Mouse (Mus musculus) liver, embryonic 13.5 days (tissue): ENCODE measurements around the gene Cfap58. TPM values are rescaled to one million over a fixed set of nuclear protein-coding genes. Genes with fewer than 3 reads are reported as not detected.

Experiments
- ATAC-seq: fragments of 200-750 bp; cut with Nextera tagmentation; 2 replicates; pipeline ENCODE4 v1.8.0; 2017; ENCODE audit warnings: low read depth, mild to moderate bottlenecking, moderate number of reproducible peaks, moderate library complexity
- DNase-seq: peaks from one replicate; pipeline ENCODE4 v3.0.0; 2022
- H3K27ac ChIP-seq: fragments of 300-500 bp; sonication (generic); 2 replicates; pipeline ENCODE4 v1.5.1; 2015; ENCODE audit warnings: moderate library complexity, mild to moderate bottlenecking, inconsistent platforms
- H3K27me3 ChIP-seq: fragments of 300-500 bp; sonication (generic); 2 replicates; pipeline ENCODE4 v1.6.1; 2015; ENCODE audit warnings: mild to moderate bottlenecking, inconsistent platforms
- H3K36me3 ChIP-seq: fragments of 300-500 bp; sonication (generic); 2 replicates; pipeline ENCODE4 v1.6.1; 2015; ENCODE audit warnings: mild to moderate bottlenecking, inconsistent platforms
- H3K4me1 ChIP-seq: fragments of 300-500 bp; sonication (generic); replicated peaks from 2 replicates; pipeline ENCODE4 v1.6.1; 2015; ENCODE audit warnings: inconsistent platforms
- H3K4me2 ChIP-seq: fragments of 300-500 bp; sonication (generic); 2 replicates; pipeline ENCODE4 v1.6.1; 2015; ENCODE audit warnings: inconsistent platforms, mild to moderate bottlenecking, moderate library complexity
- H3K4me3 ChIP-seq: fragments of 300-500 bp; sonication (generic); replicated peaks from 2 replicates; pipeline ENCODE4 v1.5.1; 2015; ENCODE audit warnings: mild to moderate bottlenecking, inconsistent platforms
- H3K9ac ChIP-seq: fragments of 300-500 bp; sonication (generic); 2 replicates; pipeline ENCODE4 v1.6.1; 2015; ENCODE audit warnings: mild to moderate bottlenecking, inconsistent platforms
- H3K9me3 ChIP-seq: fragments of 300-500 bp; sonication (generic); replicated peaks from 2 replicates; pipeline ENCODE4 v1.6.1; 2016; ENCODE audit warnings: inconsistent platforms
- WGBS: fragments of 180-500 bp; shearing (Covaris S2); methylation state at CpG from one replicate; pipeline ENCODE4 v1.1.7; 2015; ENCODE audit not compliant: insufficient replicate concordance; 5-methylcytosine and 5-hydroxymethylcytosine counted together
- polyA plus RNA-seq: library from polyadenylated mRNA; unstranded; fragments of >200 nt; fragmentation: Nextera tagmentation; extraction: Ambion mirVana; gene quantifications from 2 replicates; pipeline ENCODE4 v1.2.1, GENCODE M21; 2015

Gene Cfap58
- polyA plus RNA-seq, 1 experiment from 2014 or later: not detected

- Histone ChIP-seq H3K9ac (no peak overlapping the region), H3K4me2 (no peak overlapping the region), H3K9me3 (no peaks in the 10 kb centered on the region), H3K4me3 (no peak overlapping the region), H3K36me3 (no peaks in the 10 kb centered on the region), H3K27me3 (0 out of 2 replicates have a peak, but pooled peaks cover 3% of the 10 kb centered on the region), H3K4me1 (no peaks in the 10 kb centered on the region), H3K27ac (no peak overlapping the region)
- 79% methylated on average over 15 of the region's 15 CpGs for WGBS
- ATAC-seq: no peak
- DNase-seq: no peak
These were observed 48.2 kb downstream of the Cfap58 start for GRCm38 (mm10) chr19:47985606-47986213.

GRCm38 (mm10) chr19:47987986-47988385, 50.5 kb downstream of the Cfap58 start:
- WGBS: 68% methylated on average over 11 of the region's 11 CpGs
- H3K4me1 ChIP-seq: no peaks in the 10 kb centered on the region
- DNase-seq (no peak), ATAC-seq (no peak)
- no peak overlapping the region for H3K4me2 ChIP-seq
- no peaks in the 10 kb centered on the region for H3K9me3 ChIP-seq
- H3K27ac ChIP-seq: no peak overlapping the region
- H3K9ac ChIP-seq: no peak overlapping the region
- no peaks in the 10 kb centered on the region for H3K36me3 ChIP-seq
- no peak overlapping the region for H3K4me3 ChIP-seq
- H3K27me3 ChIP-seq: 0 out of 2 replicates have a peak, but pooled peaks cover 3% of the 10 kb centered on the region

GRCm38 (mm10) chr19:47988456-47988855, 51.0 kb downstream of the Cfap58 start:
- DNase-seq: no peak
- H3K9ac ChIP-seq: no peak overlapping the region
- no peaks in the 10 kb centered on the region for H3K36me3 ChIP-seq
- no peak overlapping the region for H3K4me3 ChIP-seq
- H3K27me3 ChIP-seq: 0 out of 2 replicates have a peak, but pooled peaks cover 3% of the 10 kb centered on the region
- no peaks in the 10 kb centered on the region for H3K9me3 ChIP-seq
- no peaks in the 10 kb centered on the region for H3K4me1 ChIP-seq
- H3K4me2 ChIP-seq: no peak overlapping the region
- no peak overlapping the region for H3K27ac ChIP-seq
- no peak for ATAC-seq
- WGBS: 33% methylated on average over 16 of the region's 16 CpGs

- no peaks in the 10 kb centered on the region for H3K9me3 ChIP-seq
- WGBS: 53% methylated on average over 13 of the region's 13 CpGs
- H3K36me3 ChIP-seq: no peaks in the 10 kb centered on the region
- H3K9ac ChIP-seq: no peak overlapping the region
- no peaks in the 10 kb centered on the region for H3K4me1 ChIP-seq
- DNase-seq (no peak), ATAC-seq (no peak)
- no peak overlapping the region for H3K27ac ChIP-seq
- H3K4me3 ChIP-seq: no peak overlapping the region
- 0 out of 2 replicates have a peak, but pooled peaks cover 3% of the 10 kb centered on the region for H3K27me3 ChIP-seq
- H3K4me2 ChIP-seq: no peak overlapping the region
These were observed 51.6 kb downstream of the Cfap58 start for GRCm38 (mm10) chr19:47988880-47989574.

GRCm38 (mm10) chr19:47989575-47989891, 52.1 kb downstream of the Cfap58 start:
- no peak for DNase-seq
- 65% methylated on average over 4 of the region's 4 CpGs for WGBS

GRCm38 (mm10) chr19:48001240-48001639, 63.8 kb downstream of the Cfap58 start:
- H3K9ac ChIP-seq: no peak overlapping the region
- no peaks in the 10 kb centered on the region for H3K9me3 ChIP-seq
- no peak overlapping the region for H3K27ac ChIP-seq
- no peak for ATAC-seq
- 81% methylated on average over 13 of the region's 13 CpGs for WGBS
- H3K4me1 ChIP-seq: no peaks in the 10 kb centered on the region
- H3K4me3 ChIP-seq: no peak overlapping the region
- no peaks in the 10 kb centered on the region for H3K27me3 ChIP-seq
- H3K36me3 ChIP-seq: no peaks in the 10 kb centered on the region
- no peak overlapping the region for H3K4me2 ChIP-seq
- no peak for DNase-seq

More at GRCm38 (mm10) chr19:47989575-47989891, 52.1 kb downstream of the Cfap58 start:
- no peak for ATAC-seq
- H3K9me3 ChIP-seq: no peaks in the 10 kb centered on the region
- no peak overlapping the region for H3K27ac ChIP-seq
- H3K4me3 ChIP-seq: no peak overlapping the region
- H3K27me3 ChIP-seq: 0 out of 2 replicates have a peak, but pooled peaks cover 3% of the 10 kb centered on the region
- H3K36me3 ChIP-seq: no peaks in the 10 kb centered on the region
- no peak overlapping the region for H3K9ac ChIP-seq
- no peaks in the 10 kb centered on the region for H3K4me1 ChIP-seq
- H3K4me2 ChIP-seq: no peak overlapping the region

GRCm38 (mm10) chr19:48001774-48002173, 64.3 kb downstream of the Cfap58 start:
- Histone ChIP-seq H3K9me3 (no peaks in the 10 kb centered on the region), H3K4me2 (no peak overlapping the region), H3K9ac (no peak overlapping the region), H3K36me3 (no peaks in the 10 kb centered on the region), H3K27me3 (no peaks in the 10 kb centered on the region), H3K4me1 (no peaks in the 10 kb centered on the region), H3K4me3 (no peak overlapping the region), H3K27ac (no peak overlapping the region)
- DNase-seq: no peak
- 73% methylated on average over 11 of the region's 11 CpGs for WGBS
- ATAC-seq: no peak

- no peak overlapping the region for H3K4me3 ChIP-seq
- ATAC-seq (no peak), DNase-seq (no peak)
- H3K4me1 ChIP-seq: no peaks in the 10 kb centered on the region
- no peak overlapping the region for H3K27ac ChIP-seq
- H3K9ac ChIP-seq: no peak overlapping the region
- H3K27me3 ChIP-seq: no peaks in the 10 kb centered on the region
- H3K36me3 ChIP-seq: no peaks in the 10 kb centered on the region
- no peaks in the 10 kb centered on the region for H3K9me3 ChIP-seq
- WGBS: 74% methylated on average over 12 of the region's 12 CpGs
- no peak overlapping the region for H3K4me2 ChIP-seq
These were observed 71.4 kb downstream of the Cfap58 start for GRCm38 (mm10) chr19:48008771-48009413.

- WGBS: 70% methylated on average over 15 of the region's 15 CpGs
- ATAC-seq (no peak), DNase-seq (no peak)
These were observed 72.3 kb downstream of the Cfap58 start for GRCm38 (mm10) chr19:48009586-48010331.

GRCm38 (mm10) chr19:48020103-48020502, 82.6 kb downstream of the Cfap58 start:
- no peak overlapping the region for H3K4me2 ChIP-seq
- no peak for ATAC-seq
- H3K4me1 ChIP-seq: no peaks in the 10 kb centered on the region
- H3K9me3 ChIP-seq: no peaks in the 10 kb centered on the region
- no peak overlapping the region for H3K27ac ChIP-seq
- no peaks in the 10 kb centered on the region for H3K36me3 ChIP-seq
- H3K9ac ChIP-seq: no peak overlapping the region
- 75% methylated on average over 13 of the region's 13 CpGs for WGBS
- DNase-seq: no peak
- no peaks in the 10 kb centered on the region for H3K27me3 ChIP-seq
- H3K4me3 ChIP-seq: no peak overlapping the region

More at GRCm38 (mm10) chr19:48009586-48010331, 72.3 kb downstream of the Cfap58 start:
- Histone ChIP-seq H3K27ac (no peak overlapping the region), H3K4me1 (no peaks in the 10 kb centered on the region), H3K9ac (no peak overlapping the region), H3K27me3 (no peaks in the 10 kb centered on the region), H3K4me2 (no peak overlapping the region), H3K4me3 (no peak overlapping the region), H3K36me3 (no peaks in the 10 kb centered on the region), H3K9me3 (no peaks in the 10 kb centered on the region)

- Histone ChIP-seq H3K4me2 (no peak overlapping the region), H3K9ac (no peak overlapping the region), H3K4me1 (no peaks in the 10 kb centered on the region), H3K27me3 (no peaks in the 10 kb centered on the region), H3K9me3 (no peaks in the 10 kb centered on the region), H3K36me3 (no peaks in the 10 kb centered on the region), H3K27ac (no peak overlapping the region), H3K4me3 (no peak overlapping the region)
- no peak for DNase-seq
- 64% methylated on average over 15 of the region's 15 CpGs for WGBS
- ATAC-seq: no peak
These were observed 84.0 kb downstream of the Cfap58 start for GRCm38 (mm10) chr19:48021435-48021834.
